Mouse (Mus musculus) cerebellum, postnatal 4 days (tissue): Measurements from ENCODE around the gene Lcor.
A peak's percentile ranks its signal among the peaks of the same experiment; 100 is the strongest.

ENCODE experiments used
- DNase-seq, 2 experiments: peaks; one replicate each; pipeline ENCODE4 v3.0.0; 2022; ENCODE audit warnings: low spot score in 2 of 2, mixed read lengths in 1 of 2

Lcor gene

DNA sequence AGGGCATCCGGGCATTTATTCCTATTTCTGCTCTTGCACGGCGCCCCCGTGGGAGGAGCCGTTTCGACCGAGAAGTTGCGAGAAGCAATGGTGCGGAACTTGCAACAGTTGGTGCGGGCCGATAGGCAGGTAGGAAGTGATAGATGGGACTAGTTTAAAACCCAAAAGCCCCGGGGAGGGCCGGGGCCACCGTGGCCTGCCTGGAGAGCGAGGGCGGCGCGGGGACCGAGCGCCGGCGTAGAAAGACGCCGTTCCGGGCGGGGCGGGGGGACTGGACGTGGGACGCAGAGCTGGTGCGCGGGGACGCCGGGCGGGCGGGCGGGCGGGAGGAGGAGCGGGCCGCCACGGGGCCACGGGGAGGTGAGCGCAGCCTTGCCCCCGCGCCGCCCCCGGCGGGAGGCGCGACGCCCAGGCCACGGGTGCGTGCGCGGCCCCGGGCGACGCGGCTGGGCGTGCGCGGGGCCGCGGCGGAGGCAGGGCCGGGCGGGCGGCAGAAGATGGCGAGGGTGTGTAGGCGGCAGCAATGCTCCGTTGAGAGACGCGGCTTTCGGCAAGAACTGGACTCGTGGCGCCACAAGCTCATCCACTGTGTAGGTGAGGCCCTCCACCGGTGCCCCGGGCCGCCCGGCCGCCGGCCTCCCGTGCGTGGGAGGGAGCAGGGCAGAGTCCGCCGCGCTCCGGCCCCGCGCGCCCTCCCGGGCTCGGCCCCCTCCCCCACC, at the start of gene Lcor:
Gene Lcor (plus strand): TSS at position 448 of the 719 bp plus-strand sequence.
- peak; percentile 44 to 81 for DNase-seq

DNA sequence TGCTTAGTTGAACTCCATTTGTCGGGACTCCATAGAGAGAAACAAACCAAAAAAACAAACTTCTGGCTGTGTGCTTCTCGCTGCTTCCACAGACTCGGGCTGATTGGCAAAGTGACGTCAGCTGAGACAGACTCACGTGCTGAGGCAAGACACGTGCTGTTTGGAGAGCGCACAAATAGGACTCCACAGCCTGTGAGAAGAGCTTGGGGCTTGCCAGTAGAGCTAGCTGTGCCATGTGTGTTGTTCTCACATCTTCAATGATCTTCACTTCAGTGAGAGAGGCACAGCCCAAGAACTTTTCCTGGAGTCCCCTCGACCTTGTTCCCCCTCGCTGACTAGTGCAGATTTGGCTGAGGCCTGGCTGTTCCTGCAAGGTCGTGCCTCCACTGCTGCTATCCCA, 47.1 kb upstream of the Lcor start:
- no peak for DNase-seq

DNA sequence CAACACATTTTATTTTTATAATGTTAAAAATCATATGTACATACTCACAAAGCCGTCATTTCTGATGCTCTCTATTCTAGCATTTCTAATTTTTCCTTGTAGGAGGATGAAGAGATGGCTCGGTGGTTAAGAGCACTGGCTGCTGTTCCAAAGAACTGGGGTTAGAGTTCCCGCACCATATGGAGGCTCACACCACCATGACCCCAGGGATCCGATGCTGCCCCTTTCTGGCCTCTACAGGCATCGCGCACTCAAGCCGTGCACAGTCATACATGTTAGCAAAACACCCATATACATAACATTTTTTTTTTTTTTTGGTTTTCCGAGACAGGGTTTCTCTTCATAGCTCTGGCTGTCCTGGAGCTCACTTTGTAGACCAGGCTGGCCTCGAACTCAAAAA, 46.0 kb upstream of the Lcor start:
- no peak for DNase-seq

DNA sequence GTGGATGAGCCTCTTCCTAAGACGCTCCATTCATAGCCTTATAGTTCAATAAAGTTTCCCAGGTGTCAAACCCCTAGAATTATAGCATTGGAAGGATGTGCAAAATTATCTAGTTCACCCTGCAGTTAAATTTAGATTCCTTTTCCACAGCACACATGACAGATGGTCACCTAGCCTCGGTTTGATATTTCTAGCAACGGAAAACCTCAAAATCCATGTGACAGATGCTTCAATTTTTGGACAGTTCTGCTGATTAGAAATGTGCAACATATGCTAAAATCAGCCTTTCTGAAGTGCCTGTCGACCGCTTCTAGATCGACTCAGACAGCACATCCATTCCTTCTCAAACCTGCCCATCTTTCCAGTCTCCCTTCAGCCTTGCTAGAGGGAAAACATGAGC, 43.5 kb upstream of the Lcor start:
- no peak for DNase-seq

DNA sequence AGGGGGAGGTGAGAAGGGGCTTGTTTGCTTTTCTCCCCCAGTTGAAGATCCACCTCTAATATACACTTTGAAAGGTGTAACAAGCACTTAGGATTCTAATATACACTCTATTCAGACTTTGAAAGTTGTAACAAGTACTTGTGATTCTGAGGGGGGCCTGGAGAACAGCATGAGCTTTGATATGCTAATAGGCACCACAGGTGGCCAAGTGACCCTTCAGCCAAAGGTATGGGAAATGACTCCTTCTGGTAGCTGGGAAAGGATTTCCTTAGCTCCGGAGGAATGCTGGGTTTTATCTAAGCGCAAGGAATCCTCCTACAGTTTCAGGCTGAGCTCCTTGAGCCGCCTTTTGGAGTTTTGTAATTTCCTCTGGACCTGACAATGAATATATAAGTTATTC, 41.0 kb upstream of the Lcor start:
- no peak for DNase-seq

DNA sequence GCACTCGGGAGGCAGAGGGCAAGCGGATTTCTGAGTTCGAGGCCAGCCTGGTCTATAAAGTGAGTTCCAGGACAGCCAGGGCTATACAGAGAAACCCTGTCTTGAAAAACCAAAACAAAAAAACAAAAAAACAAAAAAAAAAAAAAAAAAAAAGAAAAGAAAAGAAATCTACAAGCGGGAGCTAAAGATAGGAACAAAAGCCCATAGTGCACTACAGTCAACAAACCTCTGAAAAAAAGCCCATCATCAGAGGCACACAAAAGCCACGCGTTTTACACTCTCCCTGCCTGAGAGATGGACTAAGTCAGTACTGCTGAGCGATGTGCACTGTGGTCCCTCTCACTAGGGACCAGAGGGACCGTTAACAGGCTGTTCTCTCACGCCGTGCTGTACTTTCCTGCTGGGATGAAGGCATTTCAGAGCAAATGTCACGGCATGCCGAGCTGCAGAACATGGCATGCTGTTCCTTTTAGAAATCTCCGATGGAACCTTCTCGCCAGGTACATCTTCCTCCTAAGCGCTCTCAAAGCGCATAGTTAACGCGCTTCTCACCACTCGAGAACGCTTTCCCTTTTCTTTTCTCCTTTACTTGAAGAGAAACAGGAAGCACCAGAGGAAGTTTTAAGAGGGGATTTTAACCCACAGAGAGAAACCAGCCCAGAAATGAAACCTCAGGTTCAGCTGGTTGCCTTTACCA, 40.4 kb upstream of the Lcor start:
- no peak for DNase-seq

DNA sequence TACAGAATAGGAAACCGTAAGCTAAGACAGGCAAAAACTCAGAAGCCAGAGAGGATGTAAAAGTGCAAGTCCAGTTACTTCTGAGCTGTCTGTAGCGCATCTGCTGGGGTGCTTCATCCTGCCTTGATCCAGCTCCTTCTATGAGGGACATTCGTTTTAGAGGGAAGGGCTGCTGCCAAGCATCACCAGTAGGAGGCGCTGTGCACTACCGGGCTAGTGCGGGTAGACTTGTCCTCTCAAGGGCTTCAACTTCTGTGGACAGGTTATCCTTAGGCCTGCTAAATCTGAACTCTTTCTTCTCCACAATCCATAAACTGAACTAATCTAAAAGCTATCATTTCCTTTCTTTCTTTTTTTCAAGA, 39.8 kb upstream of the Lcor start:
- peak in 1 of 2 experiments; percentile 27 for DNase-seq

DNA sequence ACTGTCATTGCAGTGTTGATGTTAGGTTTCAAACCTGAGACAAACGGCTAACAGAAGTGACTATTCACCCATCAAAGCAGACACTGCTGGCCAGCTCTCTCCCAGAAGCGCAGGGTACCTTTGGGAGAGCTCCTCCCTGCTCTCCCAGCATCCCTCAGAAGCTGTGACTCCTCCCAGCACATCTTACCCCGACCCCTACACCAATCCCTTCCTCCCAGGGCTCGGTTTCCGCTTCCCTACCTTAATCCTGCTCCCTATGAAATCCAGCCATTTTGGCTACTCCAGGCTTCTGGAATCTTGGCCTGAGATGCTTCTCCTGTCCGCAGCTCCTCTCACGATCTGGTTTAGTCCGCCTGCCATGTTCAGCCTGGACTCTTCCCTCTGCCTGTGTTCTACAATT, 37.9 kb upstream of the Lcor start:
- DNase-seq, result no peak

DNA sequence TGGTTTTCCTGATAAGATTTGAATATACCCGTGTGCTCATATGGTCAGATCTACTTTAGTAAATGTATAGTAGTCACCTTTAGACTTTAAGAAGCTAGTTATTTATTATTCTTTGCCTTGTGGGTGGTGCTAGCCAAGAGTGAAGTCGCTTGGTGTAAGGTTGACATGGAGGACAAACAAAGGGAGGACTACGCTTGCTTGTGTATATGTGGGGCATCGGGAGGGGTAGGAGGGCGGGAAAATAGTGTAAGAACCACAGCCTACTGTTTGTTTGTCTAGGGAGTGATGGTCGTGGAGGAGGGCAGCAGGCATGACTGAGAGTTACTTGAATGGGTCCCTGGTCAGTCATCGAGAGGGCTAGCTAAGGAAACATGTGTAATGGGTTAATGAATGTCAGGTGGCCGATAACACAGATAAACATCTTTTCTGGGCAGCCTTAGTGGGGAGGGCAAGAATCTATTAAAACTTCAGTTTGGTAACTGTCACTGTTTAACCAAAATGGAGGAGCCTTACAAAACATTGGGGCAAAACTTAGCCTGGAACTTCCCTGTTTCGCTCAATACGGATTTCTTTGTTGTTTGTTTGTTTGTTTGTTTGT, 37.3 kb upstream of the Lcor start:
- DNase-seq, result no peak

DNA sequence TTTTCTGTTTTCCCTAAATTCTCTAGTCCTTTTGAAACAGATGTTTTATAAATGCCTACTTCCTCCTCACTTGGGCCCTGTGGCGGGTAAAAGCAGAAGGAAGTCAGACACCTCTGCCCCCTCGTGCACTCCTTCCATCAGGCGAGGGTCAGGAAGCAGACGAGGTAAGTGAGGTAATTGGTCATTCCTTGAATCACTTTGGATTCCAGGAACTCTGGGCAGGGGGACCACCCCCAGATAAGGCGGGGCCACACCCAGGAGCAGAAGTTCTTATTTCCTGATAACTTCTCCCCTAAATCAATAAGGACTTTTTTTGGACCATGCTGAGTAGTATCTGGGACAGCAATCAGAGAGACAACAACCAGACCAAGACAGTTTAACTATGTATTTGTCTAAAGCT, 36.7 kb upstream of the Lcor start:
- DNase-seq, result no peak

DNA sequence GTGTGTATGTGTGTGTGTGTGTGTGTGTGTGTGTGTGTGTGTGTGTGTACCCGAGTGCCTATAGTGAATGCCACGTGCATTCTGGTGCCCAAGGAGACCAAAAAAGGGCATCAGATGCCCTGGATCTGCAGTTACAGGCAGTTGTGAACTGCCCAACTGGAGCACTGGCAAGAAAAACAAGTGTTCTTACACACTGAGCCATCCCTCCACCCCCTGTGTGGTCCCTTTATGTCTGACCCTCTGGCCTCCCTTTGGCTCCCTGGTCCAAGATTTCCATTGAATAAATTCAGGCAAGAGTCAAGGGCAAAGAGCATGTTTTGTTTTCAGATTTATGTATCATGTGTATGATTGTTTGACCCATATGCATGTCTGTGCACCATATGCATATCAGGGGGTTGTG, 35.3 kb upstream of the Lcor start:
- DNase-seq, result no peak

DNA sequence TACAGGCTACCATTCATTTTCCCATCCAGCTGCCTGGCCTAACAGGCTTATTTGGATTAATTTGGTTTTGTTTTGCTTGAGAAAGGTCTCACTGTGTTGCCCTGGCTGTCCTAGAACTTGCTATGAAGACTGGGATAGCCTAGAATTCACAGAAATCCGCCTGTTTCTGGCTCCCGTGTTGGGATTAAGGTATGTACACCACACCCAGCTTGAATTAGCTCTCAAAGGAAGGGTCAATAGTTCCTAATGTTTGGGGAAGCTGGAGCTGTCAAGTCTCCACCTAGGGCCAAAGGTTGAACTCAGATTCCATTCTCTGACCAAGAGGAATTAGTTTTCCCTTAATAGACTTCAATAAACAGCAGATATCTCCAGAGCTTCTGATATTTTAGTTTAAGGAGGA, 34.7 kb upstream of the Lcor start:
- DNase-seq, result no peak

DNA sequence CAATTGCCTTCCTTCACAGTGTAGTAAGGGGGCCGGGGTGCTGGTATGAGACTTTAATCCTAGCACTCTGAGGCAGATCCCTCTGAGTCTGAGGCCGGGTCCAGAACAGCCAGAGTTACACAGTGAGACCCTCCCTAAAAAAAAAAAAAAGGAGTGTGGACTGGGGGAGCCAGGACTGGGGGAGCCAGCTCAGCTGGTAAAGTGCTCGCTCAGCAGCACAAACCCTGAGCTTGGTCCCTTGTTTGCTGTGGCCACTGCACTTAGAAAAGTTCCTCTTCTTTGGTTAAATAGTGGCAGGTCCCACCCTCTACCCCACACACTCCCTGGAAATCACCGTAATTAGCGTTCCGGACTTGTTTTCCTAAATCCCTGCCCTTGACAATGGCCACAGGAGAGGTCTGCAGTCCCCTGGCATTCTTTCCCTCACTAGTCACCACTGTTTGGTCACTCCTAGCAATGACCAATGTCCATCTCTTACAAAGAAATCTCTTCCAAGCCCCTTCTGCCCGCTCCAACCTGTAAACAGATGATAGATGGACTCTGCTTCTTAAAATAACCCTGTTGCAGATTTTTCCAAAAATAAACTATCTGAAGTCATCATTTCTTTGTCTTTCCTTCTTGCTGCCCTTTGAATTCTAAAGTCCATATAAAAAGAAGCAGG, 32.9 kb upstream of the Lcor start:
- DNase-seq, result no peak

DNA sequence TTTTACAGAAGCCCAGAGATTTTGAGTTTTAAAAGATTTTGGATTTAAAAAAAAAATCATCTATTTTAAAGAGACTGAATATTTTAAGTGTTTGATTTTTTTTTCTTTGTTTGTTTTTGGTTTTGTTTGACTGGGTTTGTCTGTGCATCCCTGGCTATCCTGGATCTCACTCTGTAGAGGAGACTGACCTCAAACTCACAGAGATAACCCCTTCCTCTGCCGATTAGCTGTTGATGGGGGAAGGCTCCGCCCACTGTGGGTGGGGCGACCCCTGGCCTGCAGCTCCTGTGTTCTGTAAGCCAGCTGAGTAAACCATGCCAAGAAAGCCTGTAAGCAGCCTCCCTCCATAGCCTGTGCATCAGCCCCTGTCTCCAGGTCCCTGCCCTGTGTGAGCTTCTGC, 30.3 kb upstream of the Lcor start:
- DNase-seq, result no peak

DNA sequence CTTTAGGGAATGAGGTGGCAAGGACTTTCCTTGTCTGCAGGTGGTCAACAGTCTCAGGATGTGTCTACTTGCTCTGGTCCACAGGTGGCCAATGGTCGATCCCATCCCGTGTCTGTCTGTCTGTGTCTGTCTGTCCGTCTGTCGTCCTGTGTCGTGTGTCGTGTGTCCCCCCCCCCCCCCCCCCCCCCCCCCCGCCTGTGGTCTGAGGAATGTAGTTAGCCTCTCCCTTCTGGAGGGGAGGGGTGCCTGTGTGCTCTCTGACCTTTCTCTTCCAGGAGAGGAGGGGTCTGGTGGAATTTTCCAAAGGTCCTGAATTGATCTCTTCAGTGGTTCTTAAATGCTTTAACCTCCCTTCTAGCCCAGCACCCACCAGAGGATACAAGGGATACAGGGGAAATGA, 27.8 kb upstream of the Lcor start:
- DNase-seq, result no peak

DNA sequence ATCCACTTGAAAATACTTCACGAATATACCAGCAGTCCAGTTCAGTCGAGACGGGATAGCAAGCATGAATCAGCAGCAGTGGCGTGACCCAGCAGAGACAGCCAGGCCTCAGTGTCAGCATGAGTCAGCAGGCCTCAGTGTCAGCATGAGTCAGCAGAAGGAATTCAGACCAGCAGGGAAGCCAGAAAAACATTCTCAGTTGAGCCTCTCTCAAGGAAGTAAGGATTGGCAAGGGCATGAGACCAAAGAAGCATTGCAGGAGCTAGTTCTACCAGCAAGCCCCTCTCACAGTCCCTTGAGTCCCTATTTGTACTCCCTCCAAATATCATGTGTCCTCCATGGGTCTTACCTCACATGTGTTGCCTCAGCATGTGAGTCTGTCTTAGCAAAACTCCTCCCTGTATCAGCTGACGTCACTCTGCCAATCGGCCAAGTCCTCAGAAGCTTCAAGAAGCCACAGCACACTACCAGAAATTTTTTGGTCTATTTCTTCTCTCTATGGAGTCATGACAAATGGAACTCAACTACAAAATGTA, 27.3 kb upstream of the Lcor start:
- DNase-seq, result no peak

DNA sequence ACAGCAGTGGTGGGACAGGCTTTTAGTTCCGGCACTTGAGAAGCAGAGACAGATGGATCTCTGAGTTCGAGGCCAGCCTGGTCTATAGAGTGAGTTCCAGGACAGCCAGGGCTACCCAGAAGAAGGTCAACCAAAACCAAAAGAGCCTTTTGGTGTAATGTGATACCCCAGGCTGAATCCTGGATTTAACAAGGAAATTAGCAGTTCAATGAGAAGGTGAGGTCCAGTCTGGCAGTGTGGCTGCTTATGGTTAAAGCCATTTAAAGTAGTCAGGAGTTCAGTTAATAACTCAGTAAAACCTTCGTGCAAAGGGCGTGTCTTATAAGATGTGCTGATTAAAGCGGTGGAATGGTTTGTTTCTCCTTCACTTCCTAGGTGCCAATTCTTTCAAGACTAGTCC, 25.3 kb upstream of the Lcor start:
- no peak for DNase-seq

DNA sequence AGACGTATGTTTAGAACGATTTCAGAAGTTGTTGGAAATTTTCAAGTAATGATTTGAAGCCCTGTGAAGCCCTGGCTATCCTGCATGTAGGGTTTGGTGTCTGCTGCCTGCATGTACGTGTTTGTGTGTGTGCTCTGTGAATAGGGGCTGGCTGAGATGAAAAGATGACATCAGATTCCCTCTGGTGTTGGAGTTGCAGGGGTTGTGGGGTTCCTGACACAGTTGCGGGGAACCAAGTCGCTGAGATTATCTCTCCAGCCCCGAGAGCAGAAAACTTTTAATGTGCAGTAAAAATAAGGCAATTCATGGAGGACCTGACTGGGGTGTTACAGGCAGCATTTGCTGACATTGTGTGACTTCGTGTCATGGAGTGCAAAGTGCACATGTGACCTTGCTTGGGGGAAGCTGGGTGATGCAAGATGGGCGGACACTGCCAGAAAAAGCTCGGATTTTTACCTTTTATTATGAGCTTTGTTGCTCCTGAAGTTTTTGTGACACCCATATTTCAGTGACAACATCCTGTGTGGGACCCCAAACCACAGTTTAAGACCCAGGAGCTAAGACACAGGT, 20.2 kb upstream of the Lcor start:
- DNase-seq, result no peak

DNA sequence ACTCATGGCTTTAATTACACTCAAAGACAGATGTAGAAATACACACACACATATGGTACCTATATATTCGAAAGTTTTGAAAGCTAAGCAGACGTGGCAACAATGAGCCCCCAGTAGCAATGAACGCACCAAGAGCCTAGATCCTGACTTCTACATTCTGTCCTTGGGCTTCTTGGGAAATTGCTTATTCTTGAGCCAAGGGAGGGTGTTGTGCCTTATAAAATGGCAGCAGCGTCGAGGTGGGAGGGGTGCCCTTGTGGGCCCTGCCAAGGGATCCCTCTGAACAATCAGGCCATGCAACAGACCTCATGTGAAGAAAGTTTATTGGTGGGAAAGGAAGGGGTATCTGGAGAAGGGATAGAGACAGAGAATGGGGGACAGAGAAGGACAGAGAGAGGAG, 18.6 kb upstream of the Lcor start:
- no peak for DNase-seq

DNA sequence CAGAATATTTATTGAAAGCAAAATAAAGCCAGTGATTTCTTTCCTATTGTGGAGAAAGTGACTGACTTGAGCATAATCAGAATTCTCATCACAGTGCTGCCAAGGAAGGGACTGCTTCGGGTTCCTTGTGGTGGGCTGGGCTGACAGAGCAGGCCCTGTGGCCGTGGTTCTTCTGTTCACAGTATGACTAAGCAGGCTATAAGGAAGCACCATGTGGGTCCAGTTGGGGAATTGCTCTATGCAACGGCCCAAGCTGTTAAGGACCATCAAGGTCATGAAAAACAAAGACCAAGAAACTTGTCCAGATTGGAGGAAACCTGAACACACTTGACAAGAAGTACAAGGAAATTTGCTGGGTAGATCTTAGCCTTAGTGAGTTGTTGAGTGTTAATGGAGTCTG, 16.0 kb upstream of the Lcor start:
- DNase-seq, result no peak

DNA sequence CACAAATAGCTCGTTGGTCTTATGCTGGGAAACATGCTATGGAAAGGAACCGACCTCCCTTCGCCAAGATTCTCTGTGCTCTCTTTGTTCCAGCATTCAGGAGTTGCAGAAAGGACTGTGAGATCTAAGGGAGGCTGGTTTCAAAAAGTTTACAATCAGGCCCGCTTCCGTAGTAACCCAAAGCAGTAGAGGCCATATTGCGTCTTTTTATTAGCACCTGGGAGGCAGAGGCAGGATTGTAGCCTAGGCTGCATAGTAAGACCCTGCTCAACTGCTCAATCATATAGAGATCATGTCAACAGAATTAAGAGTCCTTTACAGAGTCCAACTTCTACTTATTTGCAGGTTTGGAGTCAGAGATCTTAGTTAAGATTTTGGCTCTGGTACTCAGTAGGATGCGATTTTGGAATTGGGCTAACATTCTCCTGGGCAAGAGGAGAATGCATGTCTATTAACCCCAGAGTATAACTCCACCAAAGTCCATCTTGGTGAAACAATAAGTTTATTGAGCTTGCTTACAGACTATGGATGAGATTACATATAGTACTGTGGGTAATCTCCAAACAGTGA, 8.8 kb upstream of the Lcor start:
- DNase-seq, result no peak

DNA sequence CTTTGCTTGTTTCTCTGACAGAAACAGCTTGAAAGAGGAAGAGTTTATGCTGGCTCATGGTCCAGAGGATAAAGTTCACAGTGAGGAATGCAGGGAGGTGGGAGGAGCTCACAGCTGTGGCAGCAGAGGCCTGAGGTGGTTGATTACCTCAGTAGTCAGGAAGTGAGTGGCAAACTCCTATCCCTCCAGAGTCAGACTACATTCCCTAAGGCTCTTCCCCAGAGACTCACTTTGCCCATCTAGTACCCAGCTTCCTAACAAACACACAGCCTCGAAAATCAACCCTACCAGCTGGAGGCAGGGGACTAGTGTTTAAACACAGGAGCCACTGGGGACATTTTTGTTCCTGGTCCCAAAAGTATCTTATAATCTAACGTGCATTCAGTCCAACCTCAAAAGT, 7.5 kb upstream of the Lcor start:
- DNase-seq, result no peak
